Mouse (Mus musculus) G1E (cell line): ENCODE measurements at regions not wholly inside any gene's neighbourhood (a gene's known extent, or its start where the extent isn't known, plus 50 kb on each side); places are given as distances from the start of the nearest gene placed in this dataset.

Source experiments
- CTCF ChIP-seq: IDR thresholded peaks from 2 replicates; pipeline ENCODE4 v1.5.1; 2012; ENCODE audit warnings: low read depth, low read length, inconsistent platforms, mixed read lengths
- GATA1 ChIP-seq: IDR thresholded peaks from 2 replicates; pipeline ENCODE4 v1.6.1; 2012; ENCODE audit warnings: borderline replicate concordance, low read length, inconsistent platforms, mixed read lengths
- GATA2 ChIP-seq: IDR thresholded peaks from 2 replicates; pipeline ENCODE4 v1.6.1; 2012; ENCODE audit warnings: low read depth, low read length, inconsistent platforms, borderline replicate concordance

GRCm38 (mm10) chr6:78825901-78826629, 357.4 kb upstream of the Reg3g start:
- TF ChIP-seq CTCF: no peak
- TF ChIP-seq GATA1: no peak
- TF ChIP-seq GATA2: no peak
